Mouse (Mus musculus) neural tube, embryonic 14.5 days (tissue): ENCODE data around the gene Gm17622. TPM values are rescaled to one million over a fixed set of nuclear protein-coding genes. Genes with fewer than 3 reads are reported as not detected.

Experiments used
- ATAC-seq: fragments of 200-750 bp; cut with Nextera tagmentation; 2 replicates; pipeline ENCODE4 v1.8.0; 2017; ENCODE audit warnings: low read depth, mild to moderate bottlenecking, moderate TSS enrichment, moderate library complexity
- H3K27ac ChIP-seq: fragments of 300-500 bp; sonication (generic); 2 replicates; pipeline ENCODE4 v1.5.1; 2014; ENCODE audit warnings: low read depth, mild to moderate bottlenecking, control low read depth, low read length, moderate library complexity, mixed read lengths
- H3K27me3 ChIP-seq: fragments of 300-500 bp; sonication (generic); 2 replicates; pipeline ENCODE4 v1.6.1; 2014; ENCODE audit warnings: low read length; ENCODE audit not compliant: control insufficient read depth, insufficient read depth
- H3K36me3 ChIP-seq: fragments of 300-500 bp; sonication (generic); 2 replicates; pipeline ENCODE4 v1.6.1; 2014; ENCODE audit warnings: low read length, mixed read lengths; ENCODE audit not compliant: control insufficient read depth, insufficient read depth
- H3K4me1 ChIP-seq: fragments of 300-500 bp; sonication (generic); 2 replicates; pipeline ENCODE4 v1.6.1; 2014; ENCODE audit warnings: low read length; ENCODE audit not compliant: control insufficient read depth, insufficient read depth
- H3K4me2 ChIP-seq: fragments of 300-500 bp; sonication (generic); 2 replicates; pipeline ENCODE4 v1.6.1; 2014; ENCODE audit warnings: mild to moderate bottlenecking, low read depth, low read length, control low read depth
- H3K4me3 ChIP-seq: fragments of 300-500 bp; sonication (generic); 2 replicates; pipeline ENCODE4 v1.5.1; 2014; ENCODE audit warnings: low read depth, low read length, control low read depth, mixed read lengths
- H3K9ac ChIP-seq: fragments of 300-500 bp; sonication (generic); replicated peaks from 2 replicates; pipeline ENCODE4 v1.6.1; 2014; ENCODE audit warnings: low read depth, mild to moderate bottlenecking, control low read depth, low read length, mixed read lengths
- H3K9me3 ChIP-seq: fragments of 300-500 bp; sonication (generic); 2 replicates; pipeline ENCODE4 v1.6.1; 2016; ENCODE audit warnings: low read length; ENCODE audit not compliant: control insufficient read depth
- WGBS: fragments of 180-500 bp; shearing (Covaris S2); extraction: QIAGEN DNeasy Blood & Tissue Kit; methylation state at CpG from one replicate; pipeline ENCODE4 v1.1.7; 2014; 5-methylcytosine and 5-hydroxymethylcytosine counted together
- polyA plus RNA-seq: library from polyadenylated mRNA; unstranded; fragments of >200 nt; fragmentation: Nextera tagmentation; extraction: Ambion mirVana; gene quantifications from 2 replicates; pipeline ENCODE4 v1.2.1, GENCODE M21; 2014

Gene Gm17622
- polyA plus RNA-seq, 1 experiment from 2014 or later: not detected

DNA sequence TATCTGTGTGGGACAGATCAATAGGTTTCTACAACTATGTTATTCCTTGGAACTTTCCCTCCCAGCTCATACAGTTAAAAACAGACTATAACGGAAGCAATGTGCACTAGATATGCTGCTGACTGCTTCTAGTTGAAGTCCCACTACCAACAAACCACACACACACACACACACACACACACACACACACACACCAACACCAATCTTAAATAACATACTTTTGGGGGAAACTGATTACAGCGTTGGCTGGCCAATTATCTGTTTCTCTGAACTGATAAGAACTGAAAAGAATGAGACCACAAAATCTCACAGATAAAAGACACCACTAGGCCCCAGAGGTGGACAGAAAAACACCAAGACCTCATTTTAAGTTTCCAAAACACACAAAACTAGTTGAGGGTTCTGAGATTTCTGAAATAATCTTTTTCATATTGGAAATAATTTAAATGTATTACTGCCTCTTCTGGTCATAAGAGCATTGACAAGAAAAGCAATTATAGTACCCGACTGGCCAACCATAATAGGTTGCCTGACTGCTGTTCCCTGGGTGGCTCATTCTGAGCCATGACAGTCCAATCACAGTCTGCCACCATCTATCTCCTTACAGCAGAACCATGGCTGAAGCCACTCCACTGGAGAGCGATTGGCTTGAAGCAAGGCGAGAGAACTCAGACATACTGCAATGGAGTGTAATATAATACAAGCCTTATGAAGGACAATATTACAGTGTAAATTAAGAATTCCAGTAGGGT, 46.5 kb downstream of the Gm17622 start:
- Histone ChIP-seq H3K27me3 (no peaks in the 10 kb centered on the region), H3K9me3 (no peaks in the 10 kb centered on the region), H3K4me1 (no peaks in the 10 kb centered on the region), H3K36me3 (no peaks in the 10 kb centered on the region), H3K27ac (no peak overlapping the region), H3K9ac (no peak overlapping the region), H3K4me3 (no peak overlapping the region), H3K4me2 (no peak overlapping the region)
- no peak for ATAC-seq
- 81% methylated on average over 5 of the region's 5 CpGs for WGBS

DNA sequence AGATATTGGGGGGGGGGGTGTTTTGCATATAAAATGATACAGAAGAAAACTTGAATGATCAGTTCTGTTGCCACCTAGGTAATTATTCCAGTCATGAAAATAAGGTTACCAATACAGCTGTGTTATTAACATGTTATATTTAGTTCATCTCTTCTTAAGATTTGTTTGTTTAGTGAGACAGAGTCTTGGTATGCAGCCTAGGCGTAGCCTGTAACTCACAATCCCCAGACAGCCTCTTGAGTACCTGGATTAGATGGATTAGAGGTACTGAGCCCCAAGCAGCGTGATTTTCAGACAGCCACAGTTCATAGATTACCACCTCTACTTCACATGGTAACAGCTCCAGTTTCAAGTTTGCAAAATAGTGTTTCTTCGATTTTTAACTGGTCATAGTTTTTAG, 47.6 kb downstream of the Gm17622 start:
- Histone ChIP-seq H3K4me1 (no peaks in the 10 kb centered on the region), H3K9me3 (no peaks in the 10 kb centered on the region), H3K36me3 (no peaks in the 10 kb centered on the region), H3K4me2 (no peak overlapping the region), H3K27me3 (no peaks in the 10 kb centered on the region), H3K4me3 (no peak overlapping the region), H3K9ac (no peak overlapping the region), H3K27ac (no peak overlapping the region)
- no peak for ATAC-seq
- WGBS: 91% methylated on average over 3 of the region's 3 CpGs

Other genes starting within 250 kb of the Gm17622 start
- 25.8 and 28.0 TPM in 2 replicates for gene Poc5, start 102.4 kb upstream of the Gm17622 start, polyA plus RNA-seq
- gene Ankdd1b, start 19.5 kb upstream of the Gm17622 start, polyA plus RNA-seq: not detected in 2 replicates
- 6.7 and 7.4 TPM in 2 replicates for gene Polk, start 51.8 kb downstream of the Gm17622 start, polyA plus RNA-seq
- 10.0 and 14.6 TPM in 2 replicates for gene Col4a3bp, start 51.9 kb downstream of the Gm17622 start, polyA plus RNA-seq
- 206 and 209 TPM in 2 replicates for gene Hmgcr, start 180.2 kb downstream of the Gm17622 start, polyA plus RNA-seq